Mouse (Mus musculus) right cerebral cortex, adult 18-20 months (tissue): ENCODE measurements at regions not wholly inside any gene's neighbourhood (a gene's known extent, or its start where the extent isn't known, plus 50 kb on each side); places are given as distances from the start of the nearest gene placed in this dataset.

ENCODE experiments used
- DNase-seq: peaks from one replicate; pipeline ENCODE4 v3.0.0; 2022; ENCODE audit warnings: mixed read lengths

- no peak for DNase-seq
These were observed 158.0 kb downstream of the Rplp1 start for GRCm38 (mm10) chr9:61756224-61756800.

- DNase-seq: no peak
These were observed 159.0 kb downstream of the Rplp1 start for GRCm38 (mm10) chr9:61755311-61755710.

DNA sequence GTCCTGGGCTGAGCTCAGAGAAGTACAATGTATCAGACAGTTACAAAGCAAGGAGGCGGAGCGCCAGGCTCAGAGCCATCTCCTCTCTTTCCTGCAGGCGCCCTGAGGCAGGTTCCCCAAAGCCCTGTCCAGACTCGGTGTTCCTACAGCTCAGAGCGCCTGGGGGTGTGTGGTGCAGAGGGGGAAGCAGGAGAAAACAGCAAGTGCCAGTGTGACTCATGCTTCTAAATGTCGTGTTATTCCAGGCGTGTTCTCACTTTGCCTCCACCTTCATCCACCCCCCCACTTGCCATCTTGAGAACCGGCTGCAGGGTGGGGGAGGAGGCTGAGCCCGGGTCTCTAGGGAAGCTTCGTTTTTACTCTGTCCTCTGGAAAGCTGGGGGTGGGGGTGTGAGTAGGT, 160.5 kb downstream of the Rplp1 start:
- peak; percentile 92 for DNase-seq

- DNase-seq: no peak
These were observed 165.1 kb downstream of the Rplp1 start for GRCm38 (mm10) chr9:61749201-61749600.

GRCm38 (mm10) chr9:61748416-61748815, 165.9 kb downstream of the Rplp1 start:
- DNase-seq: no peak

GRCm38 (mm10) chr9:61746401-61746800, 167.9 kb downstream of the Rplp1 start:
- DNase-seq: no peak

DNA sequence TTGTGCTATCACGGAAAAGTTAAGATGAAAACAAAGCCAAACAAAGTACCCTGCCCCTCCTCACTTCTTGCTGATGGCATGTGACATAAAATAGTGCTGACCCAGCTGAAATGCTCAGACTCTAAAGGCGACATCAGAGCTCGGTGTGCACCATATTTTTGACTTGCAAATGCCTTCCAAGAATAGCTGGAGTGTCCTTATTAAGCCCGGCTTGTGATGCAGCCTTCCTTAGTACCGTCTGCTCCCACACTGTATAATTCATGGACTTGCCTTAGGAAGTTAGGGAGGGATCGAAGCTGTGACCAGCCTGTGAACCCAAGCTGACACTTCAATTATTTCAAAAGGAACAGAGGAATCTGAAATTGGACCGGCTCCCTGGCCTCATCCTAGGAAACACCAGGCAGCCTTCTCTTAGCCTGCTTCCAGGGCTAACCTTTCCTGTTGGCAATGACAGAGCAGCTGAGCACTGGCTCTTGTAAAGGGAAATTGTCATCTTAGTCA, 169.0 kb downstream of the Rplp1 start:
- peak; percentile 58 for DNase-seq

GRCm38 (mm10) chr9:61733540-61733939, 180.8 kb downstream of the Rplp1 start:
- no peak for DNase-seq

GRCm38 (mm10) chr9:61732747-61733146, 181.6 kb downstream of the Rplp1 start:
- no peak for DNase-seq

- no peak for DNase-seq
These were observed 186.2 kb downstream of the Rplp1 start for GRCm38 (mm10) chr9:61728115-61728514.

GRCm38 (mm10) chr9:61727651-61728050, 186.7 kb downstream of the Rplp1 start:
- no peak for DNase-seq

DNA sequence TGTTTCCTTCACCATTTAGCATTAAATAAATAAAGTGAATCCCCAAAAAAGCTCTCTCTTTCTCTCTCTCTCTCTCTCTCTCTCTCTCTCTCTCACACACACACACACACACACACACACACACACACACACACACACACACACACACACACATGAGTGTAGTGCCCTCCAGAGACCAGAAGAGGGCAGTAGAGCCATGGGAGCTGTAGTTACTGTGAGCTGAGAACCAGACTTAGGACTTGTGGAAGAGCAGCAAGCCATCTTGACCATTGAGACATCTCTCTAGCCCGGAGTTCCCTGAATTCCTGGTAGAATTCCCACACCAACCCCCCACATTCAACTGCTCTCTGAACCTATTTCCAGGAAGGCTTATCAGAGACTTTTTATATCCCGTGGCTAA, 190.3 kb downstream of the Rplp1 start:
- DNase-seq: no peak

DNA sequence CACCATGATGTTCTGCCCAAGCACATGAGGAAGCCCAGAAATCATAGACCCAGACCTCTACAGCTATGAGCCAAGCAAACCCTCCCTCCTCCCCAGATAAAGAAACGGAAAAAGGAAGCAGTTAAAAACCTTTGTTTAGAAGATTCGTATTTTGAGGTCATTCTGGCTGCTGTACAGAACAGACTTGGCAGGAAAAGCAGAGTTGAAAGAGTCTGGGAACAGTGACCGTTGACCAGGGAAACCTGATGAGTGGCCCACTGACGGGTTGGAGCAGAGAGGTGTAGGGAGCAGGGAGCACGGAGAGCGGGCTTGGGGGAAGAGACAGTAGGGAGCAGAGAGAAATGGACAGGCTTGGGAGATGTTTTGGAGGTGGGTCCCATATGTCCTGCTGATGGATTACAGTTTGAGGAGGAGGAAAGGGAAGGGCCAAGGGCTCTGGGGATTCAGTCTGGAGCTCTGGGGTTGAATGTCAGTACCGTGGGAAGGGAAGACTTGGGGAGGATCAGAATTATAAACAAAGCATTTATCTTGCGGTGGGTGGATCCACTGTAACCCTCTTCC, 191.2 kb downstream of the Rplp1 start:
- DNase-seq: no peak

- DNase-seq: no peak
These were observed 192.5 kb downstream of the Rplp1 start for GRCm38 (mm10) chr9:61721851-61722250.

GRCm38 (mm10) chr9:61721071-61721470, 193.3 kb downstream of the Rplp1 start:
- DNase-seq: peak; percentile 24

DNA sequence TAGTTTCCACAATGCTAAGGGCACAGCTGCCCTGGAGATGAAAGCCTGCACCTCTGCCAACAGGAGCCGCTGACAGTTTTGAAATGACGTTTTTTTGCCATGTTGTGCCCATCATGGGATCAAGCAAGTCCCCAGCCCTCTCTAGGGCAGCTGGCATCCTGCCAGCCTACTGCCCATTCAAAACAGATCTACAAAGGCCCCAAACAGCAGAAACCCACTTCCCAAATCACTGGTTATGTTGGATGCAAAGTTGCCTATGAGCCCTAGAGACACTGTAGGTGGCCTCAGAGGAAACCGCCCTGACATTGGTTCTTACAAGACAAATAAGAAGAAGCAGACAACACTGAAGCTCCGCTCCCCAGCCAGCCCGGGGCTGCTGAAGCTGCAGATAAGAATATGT, 194.1 kb downstream of the Rplp1 start:
- DNase-seq: no peak

DNA sequence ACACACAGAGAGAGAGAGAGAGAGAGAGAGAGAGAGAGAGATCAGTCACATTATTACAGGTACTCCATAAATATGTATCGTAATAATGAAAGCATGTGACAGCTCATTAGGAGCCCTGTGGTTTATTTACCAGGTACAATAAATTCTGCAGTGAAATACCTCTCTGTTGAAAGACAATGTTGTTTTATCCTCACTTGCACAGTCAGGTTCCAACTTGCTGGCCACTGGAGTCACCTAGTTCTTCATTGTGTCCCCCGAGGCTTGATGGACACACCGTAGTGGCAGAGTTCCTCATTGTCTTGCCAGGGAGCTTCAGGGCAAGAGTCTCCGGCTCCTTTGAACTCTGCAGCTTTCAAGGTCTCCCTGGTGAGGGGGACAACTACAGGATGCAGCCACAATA, 197.6 kb downstream of the Rplp1 start:
- no peak for DNase-seq

- DNase-seq: peak; percentile 83
These were observed 199.9 kb downstream of the Rplp1 start for GRCm38 (mm10) chr9:61714331-61715035.

GRCm38 (mm10) chr9:61713806-61714205, 200.5 kb downstream of the Rplp1 start:
- DNase-seq: peak; percentile 24

GRCm38 (mm10) chr9:61711296-61711695, 203.0 kb downstream of the Rplp1 start:
- no peak for DNase-seq

GRCm38 (mm10) chr9:61707875-61708274, 206.5 kb downstream of the Rplp1 start:
- DNase-seq: no peak

- DNase-seq: no peak
These were observed 207.0 kb downstream of the Rplp1 start for GRCm38 (mm10) chr9:61707296-61707695.

DNA sequence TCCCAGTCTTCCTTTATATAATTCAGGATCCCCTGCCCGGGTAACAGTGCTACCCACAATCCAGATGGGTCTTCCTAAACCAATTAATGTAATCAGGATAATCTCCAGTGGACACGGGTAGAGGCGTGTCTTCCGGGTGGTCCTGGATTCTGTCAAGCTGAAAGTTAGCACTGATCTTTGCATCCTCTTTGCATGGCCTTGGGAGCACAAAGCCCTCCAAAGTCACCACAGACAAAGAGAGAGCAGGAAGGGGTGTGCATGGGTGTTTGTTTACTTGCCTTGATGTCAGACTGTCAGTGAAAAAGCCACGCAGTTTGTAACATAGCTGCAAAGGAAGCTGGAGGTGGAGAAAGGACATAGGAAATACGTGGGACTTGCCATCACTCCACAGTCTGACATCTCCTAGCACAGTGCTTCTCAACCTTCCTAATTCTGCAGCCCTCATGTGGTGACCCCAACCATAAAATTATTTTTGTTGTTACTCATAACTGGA, 208.0 kb downstream of the Rplp1 start:
- DNase-seq: no peak

DNA sequence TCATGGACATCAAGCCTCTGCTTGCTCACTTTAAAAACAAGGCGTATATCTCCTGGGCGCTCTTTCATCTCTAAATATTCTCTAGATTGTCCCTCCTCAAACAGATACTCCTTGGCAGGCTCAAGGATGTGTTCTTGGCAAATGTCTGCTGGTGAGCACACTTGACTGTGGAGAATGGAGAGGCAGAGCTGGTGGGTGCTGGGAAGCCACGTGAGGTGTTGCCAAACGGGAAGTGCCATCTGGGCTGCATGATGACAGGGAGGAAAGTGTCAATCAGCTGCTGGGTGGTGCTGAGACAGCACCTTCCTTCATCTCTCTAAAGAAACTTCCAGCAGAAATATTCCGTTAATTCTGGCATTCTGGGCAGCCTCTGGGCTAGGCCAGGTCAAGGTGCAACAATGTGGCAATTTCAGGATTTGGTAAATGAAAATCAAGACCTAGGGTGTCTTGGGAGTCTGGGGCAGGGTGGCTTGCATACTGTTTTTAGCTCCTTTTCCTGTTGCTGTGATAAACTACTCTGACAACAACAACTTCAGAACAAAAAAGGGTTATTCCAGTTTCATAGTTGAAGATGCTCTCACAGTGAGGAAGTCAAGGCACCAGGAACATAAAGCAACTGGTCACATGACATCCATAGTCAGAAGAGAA, 208.6 kb downstream of the Rplp1 start:
- DNase-seq: peak; percentile 60
